Mouse (Mus musculus) CH12.LX (cell line): ENCODE measurements at regions not wholly inside any gene's neighbourhood (a gene's known extent, or its start where the extent isn't known, plus 50 kb on each side); places are given as distances from the start of the nearest gene placed in this dataset.

Experiments used
- DNase-seq: peaks from one replicate; pipeline ENCODE4 v3.0.0-alpha.2; 2013; ENCODE audit errors: extremely low read depth
- H3K27ac ChIP-seq: 2 replicates; pipeline ENCODE4 v1.5.1; 2012; ENCODE audit warnings: low read depth, mild to moderate bottlenecking, control low read depth, moderate library complexity; ENCODE audit not compliant: insufficient read depth
- H3K27me3 ChIP-seq: replicated peaks from 2 replicates; pipeline ENCODE3; 2012; ENCODE audit warnings: inconsistent platforms
- H3K36me3 ChIP-seq, 2 experiments: replicated peaks in 1 of 2; 2 replicates each; pipeline versions ENCODE3 to v1.6.1; 2012; ENCODE audit warnings: inconsistent platforms in 1 of 2, low read length in 1 of 2, mild to moderate bottlenecking in 1 of 2, mixed read lengths in 1 of 2, moderate library complexity in 1 of 2; ENCODE audit not compliant: control insufficient read depth in 1 of 2, insufficient read depth in 1 of 2
- H3K4me1 ChIP-seq, 2 experiments: 2 replicates each; pipeline ENCODE4 v1.6.1; 2012; ENCODE audit warnings: inconsistent platforms in 1 of 2, moderate library complexity in 1 of 2; ENCODE audit not compliant: insufficient read depth in 2 of 2, control insufficient read depth in 1 of 2
- H3K4me2 ChIP-seq: 2 replicates; pipeline ENCODE4 v1.6.1; 2012; ENCODE audit warnings: low read depth, mild to moderate bottlenecking, control low read depth; ENCODE audit not compliant: poor library complexity, insufficient read depth, severe bottlenecking
- H3K4me3 ChIP-seq, 3 experiments: fragments of 150-350 bp in 1 of 3; sonication (generic) in 1 of 3; replicated peaks in 1 of 3; 2 replicates each; pipeline versions ENCODE3 to v1.5.1; 2011 to 2012; ENCODE audit warnings: low read depth in 2 of 3, low read length in 2 of 3, mild to moderate bottlenecking in 2 of 3, moderate library complexity in 2 of 3, control low read depth in 1 of 3, improper control_type of control experiment in 1 of 3, inconsistent platforms in 1 of 3, mixed read lengths in 1 of 3; ENCODE audit not compliant: poor library complexity in 1 of 3
- H3K79me2 ChIP-seq: replicated peaks from 2 replicates; pipeline ENCODE4 v1.6.1; 2012; ENCODE audit warnings: mild to moderate bottlenecking, moderate library complexity; ENCODE audit not compliant: control insufficient read depth, poor library complexity, insufficient read depth, severe bottlenecking; ENCODE audit errors: extremely low read depth
- H3K9ac ChIP-seq: 2 replicates; pipeline ENCODE4 v1.6.1; 2012; ENCODE audit warnings: low read depth, mild to moderate bottlenecking, control low read depth, moderate library complexity; ENCODE audit not compliant: insufficient read depth
- H3K9me3 ChIP-seq: replicated peaks from 2 replicates; pipeline ENCODE3; 2012; ENCODE audit warnings: low read length, inconsistent platforms, mixed read lengths
- BHLHE40 ChIP-seq: IDR thresholded peaks from 2 replicates; pipeline ENCODE4 v1.6.1; 2011; ENCODE audit warnings: mild to moderate bottlenecking, low read depth, low read length, improper control_type of control experiment
- CHD1 ChIP-seq: IDR thresholded peaks from 2 replicates; pipeline ENCODE4 v1.6.1; 2012; ENCODE audit warnings: low read depth, low read length, improper control_type of control experiment, inconsistent platforms
- E2F4 ChIP-seq: IDR thresholded peaks from 2 replicates; pipeline ENCODE4 v1.6.1; 2011; ENCODE audit warnings: low read depth, low read length, improper control_type of control experiment; ENCODE audit not compliant: insufficient replicate concordance
- ELF1 ChIP-seq: IDR thresholded peaks from 2 replicates; pipeline ENCODE4 v1.6.1; 2014; ENCODE audit warnings: low read depth, mild to moderate bottlenecking, inconsistent platforms, low read length, improper control_type of control experiment
- EP300 ChIP-seq: IDR thresholded peaks from 2 replicates; pipeline ENCODE4 v1.6.1; 2011; ENCODE audit warnings: low read length, improper control_type of control experiment
- ETS1 ChIP-seq: conservative IDR thresholded peaks from 2 replicates; pipeline ENCODE4 v1.6.1; 2012; ENCODE audit warnings: low read depth, mild to moderate bottlenecking, inconsistent platforms, low read length, improper control_type of control experiment, moderate library complexity
- GABPA ChIP-seq: IDR thresholded peaks from 2 replicates; pipeline ENCODE4 v1.6.1; 2012; ENCODE audit warnings: low read depth, low read length, improper control_type of control experiment, inconsistent platforms; ENCODE audit not compliant: insufficient replicate concordance
- HCFC1 ChIP-seq: IDR thresholded peaks from 2 replicates; pipeline ENCODE4 v1.6.1; 2012; ENCODE audit warnings: low read depth, mild to moderate bottlenecking, inconsistent platforms, low read length, improper control_type of control experiment
- IRF4 ChIP-seq: IDR thresholded peaks from 2 replicates; pipeline ENCODE4 v1.6.1; 2014; ENCODE audit warnings: low read depth, mild to moderate bottlenecking, inconsistent platforms, low read length, improper control_type of control experiment
- JUN ChIP-seq: IDR thresholded peaks from 2 replicates; pipeline ENCODE4 v1.6.1; 2011; ENCODE audit warnings: low read depth, mild to moderate bottlenecking, low read length, improper control_type of control experiment, moderate library complexity; ENCODE audit not compliant: insufficient read depth
- JUND ChIP-seq: conservative IDR thresholded peaks from 2 replicates; pipeline ENCODE4 v1.6.1; 2011; ENCODE audit warnings: low read depth, low read length, improper control_type of control experiment
- KAT2A ChIP-seq: IDR thresholded peaks from 2 replicates; pipeline ENCODE4 v1.6.1; 2012; ENCODE audit warnings: low read length, improper control_type of control experiment, inconsistent platforms; ENCODE audit not compliant: insufficient replicate concordance
- MAFK ChIP-seq: IDR thresholded peaks from 2 replicates; pipeline ENCODE4 v1.6.1; 2011; ENCODE audit warnings: low read length, improper control_type of control experiment; ENCODE audit not compliant: insufficient replicate concordance
- MAZ ChIP-seq: IDR thresholded peaks from 2 replicates; pipeline ENCODE4 v1.6.1; 2012; ENCODE audit warnings: low read depth, mild to moderate bottlenecking, inconsistent platforms, low read length, improper control_type of control experiment, moderate library complexity
- MEF2A ChIP-seq: IDR thresholded peaks from 2 replicates; pipeline ENCODE4 v1.6.1; 2014; ENCODE audit warnings: low read depth, mild to moderate bottlenecking, inconsistent platforms, low read length, improper control_type of control experiment, borderline replicate concordance
- MYC ChIP-seq: IDR thresholded peaks from 2 replicates; pipeline ENCODE4 v1.6.1; 2011; ENCODE audit warnings: low read depth, mild to moderate bottlenecking, improper control_type of control experiment, low read length
- NELFE ChIP-seq: IDR thresholded peaks from 2 replicates; pipeline ENCODE4 v1.6.1; 2011; ENCODE audit warnings: low read depth, low read length, improper control_type of control experiment
- NRF1 ChIP-seq: IDR thresholded peaks from 2 replicates; pipeline ENCODE4 v1.6.1; 2014; ENCODE audit warnings: low read depth, mild to moderate bottlenecking, inconsistent platforms, low read length, improper control_type of control experiment, moderate library complexity
- PAX5 ChIP-seq: IDR thresholded peaks from 2 replicates; pipeline ENCODE4 v1.6.1; 2012; ENCODE audit warnings: low read length, inconsistent platforms, mixed read lengths
- POLR2A ChIP-seq: IDR thresholded peaks from 2 replicates; pipeline ENCODE4 v1.6.1; 2011; ENCODE audit warnings: low read depth, mild to moderate bottlenecking, improper control_type of control experiment, low read length
- POLR2AphosphoS2 ChIP-seq: IDR thresholded peaks from 2 replicates; pipeline ENCODE4 v1.6.1; 2011; ENCODE audit warnings: low read depth, low read length, improper control_type of control experiment
- RAD21 ChIP-seq: IDR thresholded peaks from 2 replicates; pipeline ENCODE4 v1.6.1; 2011; ENCODE audit warnings: low read depth, mild to moderate bottlenecking, low read length, improper control_type of control experiment, moderate library complexity
- RCOR1 ChIP-seq: conservative IDR thresholded peaks from 2 replicates; pipeline ENCODE4 v1.6.1; 2012; ENCODE audit warnings: low read depth, mild to moderate bottlenecking, inconsistent platforms, low read length, improper control_type of control experiment
- SIN3A ChIP-seq: IDR thresholded peaks from 2 replicates; pipeline ENCODE4 v1.6.1; 2012; ENCODE audit warnings: low read length, improper control_type of control experiment, inconsistent platforms
- SMC3 ChIP-seq: IDR thresholded peaks from 2 replicates; pipeline ENCODE4 v1.6.1; 2011; ENCODE audit warnings: low read depth, low read length, improper control_type of control experiment
- TBP ChIP-seq: conservative IDR thresholded peaks from 2 replicates; pipeline ENCODE4 v1.6.1; 2011; ENCODE audit warnings: low read depth, low read length, improper control_type of control experiment
- TCF12 ChIP-seq: IDR thresholded peaks from 2 replicates; pipeline ENCODE4 v1.6.1; 2014; ENCODE audit warnings: low read depth, mild to moderate bottlenecking, inconsistent platforms, low read length, improper control_type of control experiment
- USF1 ChIP-seq: IDR thresholded peaks from 2 replicates; pipeline ENCODE4 v1.6.1; 2014; ENCODE audit warnings: low read depth, mild to moderate bottlenecking, inconsistent platforms, low read length, improper control_type of control experiment
- ZC3H11A ChIP-seq: IDR thresholded peaks from 2 replicates; pipeline ENCODE4 v1.6.1; 2012; ENCODE audit warnings: low read depth, mild to moderate bottlenecking, inconsistent platforms, low read length, improper control_type of control experiment
- ZKSCAN1 ChIP-seq: IDR thresholded peaks from 2 replicates; pipeline ENCODE4 v1.6.1; 2012; ENCODE audit warnings: low read depth, inconsistent platforms, low read length, improper control_type of control experiment, borderline replicate concordance
- ZMIZ1 ChIP-seq: IDR thresholded peaks from 2 replicates; pipeline ENCODE4 v1.6.1; 2012; ENCODE audit warnings: low read depth, mild to moderate bottlenecking, inconsistent platforms, low read length, improper control_type of control experiment
- ZNF384 ChIP-seq: IDR thresholded peaks from 2 replicates; pipeline ENCODE4 v1.6.1; 2012; ENCODE audit warnings: low read depth, low read length, improper control_type of control experiment, inconsistent platforms
- dilution Hi-C: fragments of 300-500 bp; cut with MboI; formaldehyde crosslinking; loops from 2 replicates; pipeline ENCODE4 v1.14.3; 2020; ENCODE audit warnings: low sequenced_read_pairs; ENCODE audit not compliant: extremely low pct_unique_long_range_greater_than_20kb, extremely low pct_ligation_motif_present
- in situ Hi-C: fragments of 300-500 bp; cut with MboI; formaldehyde crosslinking; loops from 3 replicates; pipeline ENCODE4 v1.14.3; 2019; ENCODE audit warnings: low sequenced_read_pairs, low pct_ligation_motif_present, low pct_unique_long_range_greater_than_20kb, mixed read lengths

- TF ChIP-seq ELF1: no peak
- TF ChIP-seq CHD1: no peak
- no peak for TF ChIP-seq ZKSCAN1
- TF ChIP-seq JUND: peak; percentile 79
- TF ChIP-seq EP300: peak; percentile 54; the same call in 1 of the 2 replicates
- TF ChIP-seq SMC3: no peak
- 0 out of 2 replicates have a peak, but pooled peaks have one; percentile 55 for TF ChIP-seq JUN
- TF ChIP-seq IRF4: peak; percentile 85
- no peak for TF ChIP-seq ZMIZ1
- TF ChIP-seq MAFK: no peak
- TF ChIP-seq USF1: no peak
- no peak for TF ChIP-seq NELFE
- no peak for TF ChIP-seq HCFC1
- TF ChIP-seq SIN3A: no peak
Measured at GRCm38 (mm10) chr7:64005765-64006164, 67.0 kb upstream of the Klf13 start (continued).

- Histone ChIP-seq H3K4me2 (no peak overlapping the region), H3K9ac (no peak overlapping the region), H3K27me3 (no peaks in the 10 kb centered on the region), H3K27ac (no peak overlapping the region), H3K4me3 (no peak overlapping the region), H3K4me1 (peaks cover 52 to 81% of the 10 kb centered on the region in 2 experiments), H3K9me3 (no peaks in the 10 kb centered on the region), H3K36me3 (no peaks in the 10 kb centered on the region)
- in situ Hi-C loops (loop anchor here (10.0 kb wide), 1 partner anchor 61 kb away; no protein-coding TSS in a partner anchor), dilution Hi-C loops (no loop called here)
- no peak for TF ChIP-seq ZMIZ1
- TF ChIP-seq BHLHE40: peak; percentile 71
- no peak for TF ChIP-seq CHD1
- no peak for TF ChIP-seq TBP
- TF ChIP-seq RCOR1: no peak
- TF ChIP-seq NRF1: no peak
- TF ChIP-seq MEF2A: no peak
- TF ChIP-seq JUND: no peak
- TF ChIP-seq USF1: no peak
- TF ChIP-seq E2F4: no peak
- no peak for TF ChIP-seq SIN3A
- 0 out of 2 replicates have a peak, but pooled peaks have one; percentile 18 for TF ChIP-seq ETS1
- TF ChIP-seq KAT2A: no peak
- no peak for TF ChIP-seq NELFE
- no peak for TF ChIP-seq HCFC1
- TF ChIP-seq POLR2AphosphoS2: no peak
- TF ChIP-seq JUN: no peak
- TF ChIP-seq EP300: peak; percentile 21; the same call in 1 of the 2 replicates
- no peak for TF ChIP-seq ZC3H11A
- no peak for TF ChIP-seq RAD21
- TF ChIP-seq TCF12: peak; percentile 44; the same call in 1 of the 2 replicates
- TF ChIP-seq ZKSCAN1: no peak
- no peak for TF ChIP-seq GABPA
- TF ChIP-seq MAZ: no peak
- TF ChIP-seq MYC: no peak
- TF ChIP-seq POLR2A: no peak
- TF ChIP-seq PAX5: no peak
- TF ChIP-seq ZNF384: no peak
- TF ChIP-seq, all 38 proteins: peak for 4
- DNase-seq: peak; percentile 42
- H3K79me2 ChIP-seq: no peaks in the 10 kb centered on the region
Measured at GRCm38 (mm10) chr7:64003904-64004303, 65.2 kb upstream of the Klf13 start.
